Mouse (Mus musculus) cerebellum, adult 2 months (tissue): Measurements from ENCODE around the gene Ppp4r1.

ENCODE experiments used
- CTCF ChIP-seq: fragments of 200-500 bp; IDR thresholded peaks from 2 replicates; pipeline ENCODE4 v1.5.1; 2011; ENCODE audit warnings: low read depth, mild to moderate bottlenecking, control low read depth, low read length, moderate library complexity, borderline replicate concordance; ENCODE audit not compliant: insufficient read depth
- POLR2A ChIP-seq: fragments of 200-500 bp; IDR thresholded peaks from 2 replicates; pipeline ENCODE4 v1.6.1; 2011; ENCODE audit warnings: low read length, control low read depth, borderline replicate concordance; ENCODE audit not compliant: insufficient read depth

GRCm38 (mm10) chr17:65826257-65826656, 43.9 kb downstream of the Ppp4r1 start:
- TF ChIP-seq POLR2A (no peak), CTCF (no peak)
